Mouse (Mus musculus) bone marrow, adult 2 months (tissue): ENCODE measurements around the gene Mgat2.

Source experiments
- CTCF ChIP-seq: fragments of 200-500 bp; IDR thresholded peaks from 2 replicates; pipeline ENCODE4 v1.5.1; 2011; ENCODE audit warnings: low read length, control low read depth; ENCODE audit not compliant: control insufficient read depth, insufficient read depth
- POLR2A ChIP-seq: fragments of 200-500 bp; IDR thresholded peaks from 2 replicates; pipeline ENCODE4 v1.6.1; 2011; ENCODE audit warnings: low read depth, mild to moderate bottlenecking, control low read depth, low read length, borderline replicate concordance; ENCODE audit not compliant: control insufficient read depth

DNA sequence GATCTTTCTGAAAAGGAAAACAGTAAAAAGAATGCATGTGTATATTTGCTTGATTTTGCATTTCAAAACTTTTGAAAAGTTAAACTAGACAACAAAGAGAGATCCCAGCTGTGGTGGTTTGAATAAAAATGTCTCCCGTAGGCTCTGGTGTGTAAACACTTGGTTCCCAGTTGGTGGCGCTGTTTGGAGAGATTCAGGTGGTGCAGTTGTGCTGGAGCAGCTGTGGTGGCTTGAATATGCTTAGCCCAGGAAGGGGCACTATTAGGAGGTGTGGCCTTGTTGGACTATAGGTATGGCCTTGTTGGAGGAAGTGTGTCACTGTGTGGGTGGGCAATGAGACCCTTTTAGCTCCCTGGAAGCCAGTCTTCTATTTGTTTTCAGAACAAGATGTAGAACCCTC is 45.3 kb downstream of the Mgat2 start:
- TF ChIP-seq CTCF = peak; percentile 45; the same call in 1 of the 2 replicates
- TF ChIP-seq POLR2A = no peak
